Mouse (Mus musculus) adrenal gland, adult 2 months (tissue): Measurements from ENCODE around the gene Git1. TPM values are rescaled to one million over a fixed set of nuclear protein-coding genes. Genes with fewer than 3 reads are reported as not detected.
"Not testable (repeated sequence)": the region's sequence is repeated elsewhere in the genome, so short reads cannot be mapped to it uniquely, and the experiment has no call there.

ENCODE experiments used
- DNase-seq: peaks from one replicate; pipeline ENCODE4 v3.0.0; 2021
- polyA plus RNA-seq: library from polyadenylated mRNA; depleted of rRNA; stranded (reverse); fragments of >200 nt; gene quantifications from 2 replicates; pipeline ENCODE4 v1.2.3, GENCODE M21; 2012; rRNA removed
- total RNA-seq, 2 experiments: library from RNA; stranded (reverse); gene quantifications; 2 replicates each; pipeline ENCODE4 v1.2.3; 2021

The Git1 gene
- total and polyA plus RNA-seq, 3 experiments, result 42.1 to 72.1 (median 48.8) TPM

DNA sequence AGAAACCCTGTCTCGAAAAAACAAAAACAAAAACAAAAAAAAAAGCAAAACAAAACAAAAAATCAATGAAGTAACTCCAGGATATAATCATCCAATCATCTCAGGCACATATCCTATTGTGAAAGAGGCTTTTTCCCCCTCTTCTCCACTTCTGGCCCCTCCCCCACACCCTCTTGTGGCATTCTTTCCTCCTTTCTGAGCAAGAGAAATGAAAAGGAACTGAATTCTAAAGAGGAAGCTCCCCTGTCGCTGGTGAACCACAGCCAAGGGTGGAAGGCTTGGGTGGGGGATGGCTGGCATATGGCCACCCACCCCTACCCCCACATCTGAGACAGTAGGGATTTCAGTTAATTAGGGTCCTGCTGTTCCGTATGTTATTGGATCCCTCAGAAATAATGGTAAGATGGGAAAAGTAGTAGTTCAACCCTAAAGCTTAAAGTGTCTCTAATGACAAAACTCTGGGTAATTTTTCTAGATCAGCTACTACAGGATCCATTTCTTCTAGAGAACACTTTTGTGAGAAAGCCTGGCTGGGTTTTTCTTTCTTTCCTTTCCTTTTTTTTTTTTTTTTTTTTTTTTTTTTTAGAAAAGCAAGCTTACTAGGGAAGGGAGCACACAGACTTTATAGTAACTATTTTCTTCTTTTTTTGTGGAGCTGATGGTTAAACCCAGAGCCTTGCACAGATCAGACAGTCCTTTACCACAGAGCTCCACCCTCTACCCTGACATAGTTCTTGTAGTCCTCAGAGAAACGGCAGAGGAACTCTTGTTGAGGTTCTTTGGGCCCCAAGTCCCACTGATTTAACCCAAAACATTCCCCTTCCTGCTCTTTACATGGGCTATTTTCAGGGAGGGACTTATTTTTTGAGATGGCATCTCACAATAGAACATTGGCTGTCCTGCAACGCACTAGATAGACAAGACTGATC lies 27.5 kb downstream of the Git1 start:
- DNase-seq, result no peak

DNA sequence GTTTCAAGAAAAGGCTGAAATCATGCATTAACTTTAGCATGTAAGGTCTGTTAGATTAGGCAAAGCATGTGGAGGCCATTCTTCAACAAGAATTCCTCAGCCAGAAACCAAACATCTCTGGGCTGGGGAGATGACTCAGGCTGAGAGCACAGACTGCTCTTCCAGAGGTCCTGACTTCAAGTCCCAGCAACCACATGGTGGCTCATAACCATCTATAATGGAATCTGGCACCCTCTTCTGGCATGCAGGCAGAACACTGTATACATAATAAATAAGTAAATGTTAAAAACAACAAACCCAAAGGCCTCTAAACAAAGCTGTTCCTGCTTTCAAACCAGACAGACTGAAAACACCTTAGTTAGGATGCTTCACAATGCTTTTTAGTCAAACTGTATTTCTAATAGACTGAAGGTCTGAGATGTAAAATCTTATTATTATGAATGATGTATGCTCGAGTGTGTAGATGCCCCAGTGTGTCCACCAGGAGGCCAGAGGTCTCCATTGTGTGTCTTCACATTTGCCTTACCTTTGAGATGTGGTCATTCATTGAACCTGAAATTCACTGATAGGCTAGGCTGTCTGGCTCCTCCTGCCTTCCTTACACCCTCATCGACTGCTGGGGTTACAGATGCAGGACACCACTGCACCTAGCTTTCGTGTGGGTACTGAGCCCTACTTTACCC lies 32.6 kb downstream of the Git1 start:
- no peak for DNase-seq

DNA sequence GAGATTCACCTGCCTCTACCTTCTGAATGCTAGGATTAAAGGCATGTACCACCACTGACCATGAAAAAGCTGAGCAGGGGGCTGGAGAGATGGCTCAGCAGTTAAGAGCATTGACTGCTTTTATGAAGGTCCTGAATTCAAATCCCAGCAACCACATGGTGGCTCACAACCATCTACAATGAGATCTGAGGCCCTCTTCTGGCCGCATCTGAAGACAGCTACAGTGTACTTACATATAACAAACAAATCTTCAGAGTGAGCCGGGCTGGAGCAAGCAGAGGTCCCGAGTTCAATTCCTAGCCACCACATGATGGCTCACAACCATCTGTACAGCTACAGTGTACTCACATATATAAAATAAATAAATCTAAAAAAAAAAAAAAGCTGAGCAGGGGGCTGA lies 35.1 kb downstream of the Git1 start:
- not testable (repeated sequence) for DNase-seq

DNA sequence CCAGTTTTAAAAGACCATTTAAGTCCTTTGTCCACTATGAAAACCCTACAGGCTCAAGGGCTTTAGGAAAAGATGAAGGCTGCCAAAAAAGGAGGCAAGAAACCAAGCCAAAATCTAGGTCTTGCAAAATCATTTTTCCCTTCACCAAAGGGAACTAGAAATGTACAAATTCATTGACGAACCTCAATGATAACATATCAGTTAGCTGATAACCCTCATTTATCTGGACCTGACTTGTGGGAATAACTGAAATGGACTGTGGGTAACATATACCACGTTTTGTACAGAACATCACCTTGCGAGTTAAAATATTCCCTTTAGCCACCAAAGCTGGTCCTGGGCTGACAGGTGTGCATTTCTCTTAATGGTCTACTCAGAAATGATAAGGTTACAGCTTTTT lies 36.3 kb downstream of the Git1 start:
- no peak for DNase-seq

DNA sequence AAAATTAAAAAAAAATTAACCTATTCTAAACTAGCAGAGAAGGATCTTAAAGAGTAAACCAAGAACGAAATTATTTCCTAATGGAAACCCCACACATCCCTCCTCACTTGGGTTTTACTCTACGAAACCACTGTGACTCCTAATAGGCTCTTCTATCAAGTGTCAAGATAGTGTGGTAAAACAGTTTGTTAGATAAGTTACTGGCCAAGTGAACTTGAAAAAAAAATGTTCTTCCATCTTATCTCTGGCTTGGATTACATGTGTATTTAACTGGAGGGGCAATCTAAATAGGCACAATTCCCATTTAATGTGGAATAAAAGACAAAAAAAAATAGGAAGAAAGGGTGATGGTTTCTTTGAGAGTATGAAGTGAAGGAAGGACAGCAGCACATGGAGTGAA lies 37.5 kb downstream of the Git1 start:
- DNase-seq, result no peak

DNA sequence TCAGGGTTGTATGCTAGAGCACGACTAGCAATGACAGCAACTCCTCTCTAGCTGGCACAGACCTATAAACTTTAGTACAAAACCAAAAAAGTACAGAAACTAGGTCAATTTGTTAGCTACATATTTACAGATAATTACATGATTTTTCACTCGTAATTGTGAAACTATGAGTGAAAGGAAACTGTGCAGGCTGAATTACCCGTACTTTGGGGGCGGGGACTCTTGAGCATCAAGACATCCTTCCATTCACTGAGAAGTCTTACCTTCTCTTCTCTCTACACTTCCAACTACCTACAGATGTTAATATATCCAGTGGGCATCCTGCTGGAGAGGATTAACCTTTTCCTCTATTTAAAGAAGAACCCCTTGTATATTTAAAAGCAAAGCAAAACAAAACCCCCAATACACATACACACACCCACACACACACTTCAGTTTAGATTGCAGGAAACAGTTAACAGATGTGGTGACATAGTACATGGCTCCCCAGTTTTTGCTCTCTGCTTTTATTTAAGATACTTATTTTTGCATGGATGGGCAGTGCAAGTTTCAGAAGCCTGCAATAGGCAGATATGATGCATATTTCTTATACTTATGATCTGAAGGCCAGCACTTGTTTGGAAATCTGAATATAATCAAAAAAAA lies 39.0 kb downstream of the Git1 start:
- no peak for DNase-seq

- no peak for DNase-seq
Measured at GRCm38 (mm10) chr11:77545261-77545660, 51.9 kb downstream of the Git1 start.

Other genes starting within 250 kb of the Git1 start
- gene Coro6, start 31.2 kb upstream of the Git1 start, total RNA-seq, result 1 to 10 TPM; 1.3 to 2.0 TPM
- gene Coro6, start 31.2 kb upstream of the Git1 start, polyA plus RNA-seq, result 6.0 and 9.2 TPM in 2 replicates
- gene Ankrd13b, start 3.9 kb upstream of the Git1 start, total RNA-seq, result 1 to 10 TPM; 6.0 to 7.3 TPM
- 24.7 and 27.8 TPM in 2 replicates for gene Ankrd13b, start 3.9 kb upstream of the Git1 start, polyA plus RNA-seq
- 10 to 100 TPM; 12.1 to 29.9 TPM for gene Abhd15, start 21.6 kb downstream of the Git1 start, total RNA-seq
- gene Abhd15, start 21.6 kb downstream of the Git1 start, polyA plus RNA-seq, result 28.7 and 38.9 TPM in 2 replicates
- 10 to 100 TPM in 1 of 2 experiments, 1 to 10 TPM in 1; 6.3 to 15.6 TPM for gene Trp53i13, start 22.4 kb downstream of the Git1 start, total RNA-seq
- 31.1 and 37.1 TPM in 2 replicates for gene Trp53i13, start 22.4 kb downstream of the Git1 start, polyA plus RNA-seq
- not detected for gene Gm10392, start 25.6 kb downstream of the Git1 start, total RNA-seq
- gene Gm10392, start 25.6 kb downstream of the Git1 start, polyA plus RNA-seq, result 0.08 TPM in 1 of 2 replicates, not detected in the other
- gene Taok1, start 114.3 kb downstream of the Git1 start, total RNA-seq, result 10 to 100 TPM; 45.9 to 51.0 TPM
- gene Taok1, start 114.3 kb downstream of the Git1 start, polyA plus RNA-seq, result 2.2 and 2.8 TPM in 2 replicates
- gene Nufip2, start 192.6 kb downstream of the Git1 start, total RNA-seq, result 100 to 1,000 TPM in 1 of 2 experiments, 10 to 100 TPM in 1; 63.7 to 111 TPM
- 21.9 and 25.4 TPM in 2 replicates for gene Nufip2, start 192.6 kb downstream of the Git1 start, polyA plus RNA-seq
- not detected for gene Cryba1, start 231.7 kb downstream of the Git1 start, total RNA-seq
- gene Cryba1, start 231.7 kb downstream of the Git1 start, polyA plus RNA-seq, result not detected in 2 replicates